Mouse (Mus musculus): ENCODE data around the gene Wnt5a.

GRCm38 (mm10) chr14:28528151-28528685 is 23.7 kb downstream of the Wnt5a start:
- TF ChIP-seq GATA1 (IDR thresholded peaks at IDR 0.05; ENCODE audit: borderline replicate concordance, low read length) (no peak), FLI1 (IDR thresholded peaks at IDR 0.05; ENCODE audit: low read length) (no peak)
